Mouse (Mus musculus): ENCODE data around the gene Gm20388. TPM values are rescaled to one million over a fixed set of nuclear protein-coding genes. Genes with fewer than 3 reads are reported as not detected.

Gene Gm20388
- polyA plus RNA-seq, 1 experiment = 0.36 TPM

- H3K4me3 ChIP-seq (replicated peaks) = no peak overlapping the region
- no peaks in the 10 kb centered on the region for H3K27me3 ChIP-seq (ENCODE audit: control insufficient read depth)
Measured at GRCm38 (mm10) chr8:120697154-120697978, 786.7 kb downstream of the Gm20388 start.

GRCm38 (mm10) chr8:120697979-120698272, 787.3 kb downstream of the Gm20388 start:
- no peaks in the 10 kb centered on the region for H3K36me3 ChIP-seq (ENCODE audit: control insufficient read depth)
- no peak overlapping the region for H3K4me3 ChIP-seq (replicated peaks)
- TF ChIP-seq TAL1 (IDR thresholded peaks at IDR 0.05; ENCODE audit: low read length) (no peak), GATA1 (IDR thresholded peaks at IDR 0.05; ENCODE audit: low read length) (no peak)
- no peaks in the 10 kb centered on the region for H3K27me3 ChIP-seq (ENCODE audit: control insufficient read depth)
- no peaks in the 10 kb centered on the region for H3K9me3 ChIP-seq (ENCODE audit: control insufficient read depth, low read length)
- H3K4me1 ChIP-seq (ENCODE audit: control insufficient read depth) = peaks cover 5% of the 10 kb centered on the region; the same call in 1 of the 2 replicates

More at GRCm38 (mm10) chr8:120697154-120697978, 786.7 kb downstream of the Gm20388 start:
- TF ChIP-seq TAL1 (IDR thresholded peaks at IDR 0.05; ENCODE audit: low read length) (no peak), GATA1 (IDR thresholded peaks at IDR 0.05; ENCODE audit: low read length) (no peak)
- no peaks in the 10 kb centered on the region for H3K36me3 ChIP-seq (ENCODE audit: control insufficient read depth)
- H3K9me3 ChIP-seq (ENCODE audit: control insufficient read depth, low read length) = no peaks in the 10 kb centered on the region
- H3K4me1 ChIP-seq (ENCODE audit: control insufficient read depth) = peaks cover 5% of the 10 kb centered on the region; the same call in 1 of the 2 replicates

- no peak for TF ChIP-seq TAL1 (IDR thresholded peaks at IDR 0.05; ENCODE audit: low read length)
- no peak for TF ChIP-seq GATA1 (IDR thresholded peaks at IDR 0.05; ENCODE audit: low read length)
- H3K27me3 ChIP-seq (ENCODE audit: control insufficient read depth) = no peaks in the 10 kb centered on the region
- H3K4me3 ChIP-seq (replicated peaks) = no peak overlapping the region
- no peaks in the 10 kb centered on the region for H3K9me3 ChIP-seq (ENCODE audit: control insufficient read depth, low read length)
- H3K36me3 ChIP-seq (ENCODE audit: control insufficient read depth) = no peaks in the 10 kb centered on the region
- peaks cover 5% of the 10 kb centered on the region; the same call in 1 of the 2 replicates for H3K4me1 ChIP-seq (ENCODE audit: control insufficient read depth)
Measured at GRCm38 (mm10) chr8:120698426-120698825, 787.8 kb downstream of the Gm20388 start.

GRCm38 (mm10) chr8:120699079-120699478, 788.4 kb downstream of the Gm20388 start:
- Histone ChIP-seq H3K9me3 (ENCODE audit: control insufficient read depth, low read length) (no peaks in the 10 kb centered on the region), H3K4me3 (replicated peaks) (no peak overlapping the region), H3K27me3 (ENCODE audit: control insufficient read depth) (no peaks in the 10 kb centered on the region), H3K36me3 (ENCODE audit: control insufficient read depth) (no peaks in the 10 kb centered on the region), H3K4me1 (ENCODE audit: control insufficient read depth) (peaks cover 3% of the 10 kb centered on the region; the same call in 1 of the 2 replicates)
- TF ChIP-seq GATA1 (IDR thresholded peaks at IDR 0.05; ENCODE audit: low read length) (no peak), TAL1 (IDR thresholded peaks at IDR 0.05; ENCODE audit: low read length) (no peak)

- Histone ChIP-seq H3K4me1 (ENCODE audit: control insufficient read depth) (no peaks in the 10 kb centered on the region), H3K36me3 (ENCODE audit: control insufficient read depth) (no peaks in the 10 kb centered on the region), H3K27me3 (ENCODE audit: control insufficient read depth) (no peaks in the 10 kb centered on the region), H3K4me3 (replicated peaks) (no peak overlapping the region), H3K9me3 (ENCODE audit: control insufficient read depth, low read length) (no peaks in the 10 kb centered on the region)
- TF ChIP-seq TAL1 (IDR thresholded peaks at IDR 0.05; ENCODE audit: low read length) (no peak), GATA1 (IDR thresholded peaks at IDR 0.05; ENCODE audit: low read length) (no peak)
Measured at GRCm38 (mm10) chr8:120699565-120699964, 788.9 kb downstream of the Gm20388 start.

GRCm38 (mm10) chr8:120700053-120700452, 789.4 kb downstream of the Gm20388 start:
- TF ChIP-seq GATA1 (IDR thresholded peaks at IDR 0.05; ENCODE audit: low read length) (no peak), TAL1 (IDR thresholded peaks at IDR 0.05; ENCODE audit: low read length) (no peak)
- Histone ChIP-seq H3K4me1 (ENCODE audit: control insufficient read depth) (no peaks in the 10 kb centered on the region), H3K27me3 (ENCODE audit: control insufficient read depth) (no peaks in the 10 kb centered on the region), H3K4me3 (replicated peaks) (no peak overlapping the region), H3K36me3 (ENCODE audit: control insufficient read depth) (no peaks in the 10 kb centered on the region), H3K9me3 (ENCODE audit: control insufficient read depth, low read length) (no peaks in the 10 kb centered on the region)

- Histone ChIP-seq H3K9me3 (ENCODE audit: control insufficient read depth, low read length) (no peaks in the 10 kb centered on the region), H3K36me3 (ENCODE audit: control insufficient read depth) (no peaks in the 10 kb centered on the region), H3K4me1 (ENCODE audit: control insufficient read depth) (no peaks in the 10 kb centered on the region), H3K27me3 (ENCODE audit: control insufficient read depth) (0 out of 2 replicates have a peak, but pooled peaks cover 2% of the 10 kb centered on the region), H3K4me3 (replicated peaks) (no peak overlapping the region)
- no peak for TF ChIP-seq GATA1 (IDR thresholded peaks at IDR 0.05; ENCODE audit: low read length)
- TF ChIP-seq TAL1 (IDR thresholded peaks at IDR 0.05; ENCODE audit: low read length) = no peak
Measured at GRCm38 (mm10) chr8:120701758-120702465, 791.3 kb downstream of the Gm20388 start.

GRCm38 (mm10) chr8:120704203-120704602, 793.6 kb downstream of the Gm20388 start:
- Histone ChIP-seq H3K4me1 (ENCODE audit: control insufficient read depth) (no peaks in the 10 kb centered on the region), H3K27me3 (ENCODE audit: control insufficient read depth) (0 out of 2 replicates have a peak, but pooled peaks cover 2% of the 10 kb centered on the region), H3K36me3 (ENCODE audit: control insufficient read depth) (no peaks in the 10 kb centered on the region), H3K9me3 (ENCODE audit: control insufficient read depth, low read length) (no peaks in the 10 kb centered on the region), H3K4me3 (replicated peaks) (no peak overlapping the region)
- TF ChIP-seq GATA1 (IDR thresholded peaks at IDR 0.05; ENCODE audit: low read length) (no peak), TAL1 (IDR thresholded peaks at IDR 0.05; ENCODE audit: low read length) (no peak)

GRCm38 (mm10) chr8:120705163-120705562, 794.5 kb downstream of the Gm20388 start:
- no peaks in the 10 kb centered on the region for H3K9me3 ChIP-seq (ENCODE audit: control insufficient read depth, low read length)
- H3K27me3 ChIP-seq (ENCODE audit: control insufficient read depth) = 0 out of 2 replicates have a peak, but pooled peaks cover 2% of the 10 kb centered on the region
- TF ChIP-seq TAL1 (IDR thresholded peaks at IDR 0.05; ENCODE audit: low read length) = no peak
- no peak for TF ChIP-seq GATA1 (IDR thresholded peaks at IDR 0.05; ENCODE audit: low read length)

More at GRCm38 (mm10) chr8:120705163-120705562, 794.5 kb downstream of the Gm20388 start:
- no peaks in the 10 kb centered on the region for H3K4me1 ChIP-seq (ENCODE audit: control insufficient read depth)
- H3K36me3 ChIP-seq (ENCODE audit: control insufficient read depth) = no peaks in the 10 kb centered on the region
- no peak overlapping the region for H3K4me3 ChIP-seq (replicated peaks)

All from erythroblast, embryonic 14.5 days (primary cell).